Mouse (Mus musculus): ENCODE measurements around the gene Ms4a13. TPM values are rescaled to one million over a fixed set of nuclear protein-coding genes. Genes with fewer than 3 reads are reported as not detected.
"Not testable (repeated sequence)": the region's sequence is repeated elsewhere in the genome, so short reads cannot be mapped to it uniquely, and the experiment has no call there.

The Ms4a13 gene
- not detected in 2 replicates for polyA plus RNA-seq (2015; fragmentation: Nextera tagmentation; extraction: Ambion mirVana)

GRCm38 (mm10) chr19:11196546-11196945 lies at the start of gene Ms4a13:
Ms4a13 (minus strand) TSS chr19:11196737.
- Histone ChIP-seq H3K27me3 (no peaks in the 10 kb centered on the region), H3K36me3 (no peaks in the 10 kb centered on the region), H3K4me1 (replicated peaks) (no peaks in the 10 kb centered on the region), H3K4me2 (replicated peaks) (no peak within 1 kb of the TSS), H3K27ac (no peak within 1 kb of the TSS), H3K4me3 (replicated peaks) (no peak within 1 kb of the TSS), H3K9ac (replicated peaks) (no peak within 1 kb of the TSS), H3K9me3 (no peaks in the 10 kb centered on the region)
- WGBS = 62% methylated on average over 12 of the region's 12 CpGs
- no peak for ATAC-seq

GRCm38 (mm10) chr19:11244230-11244629 lies 47.7 kb upstream of the Ms4a13 start:
- no peak for ATAC-seq
- H3K27me3 ChIP-seq = no peaks in the 10 kb centered on the region
- no peaks in the 10 kb centered on the region for H3K36me3 ChIP-seq
- H3K27ac ChIP-seq = no peak overlapping the region
- H3K4me3 ChIP-seq (replicated peaks) = no peak overlapping the region
- H3K9ac ChIP-seq (replicated peaks) = no peak overlapping the region
- no peaks in the 10 kb centered on the region for H3K9me3 ChIP-seq
- H3K4me2 ChIP-seq (replicated peaks) = no peak overlapping the region
- H3K4me1 ChIP-seq (replicated peaks) = no peaks in the 10 kb centered on the region

- no peak overlapping the region for H3K9ac ChIP-seq (replicated peaks)
- no peaks in the 10 kb centered on the region for H3K36me3 ChIP-seq
- no peak overlapping the region for H3K4me2 ChIP-seq (replicated peaks)
- no peak overlapping the region for H3K4me3 ChIP-seq (replicated peaks)
- H3K27me3 ChIP-seq = no peaks in the 10 kb centered on the region
- H3K9me3 ChIP-seq = no peaks in the 10 kb centered on the region
- peak; percentile 37; the same call in 1 of the 2 replicates for ATAC-seq
- H3K27ac ChIP-seq = no peak overlapping the region
- no peaks in the 10 kb centered on the region for H3K4me1 ChIP-seq (replicated peaks)
- 53% methylated on average over 5 of the region's 5 CpGs for WGBS
These were observed 46.0 kb upstream of the Ms4a13 start for GRCm38 (mm10) chr19:11242560-11242959.

- no peak overlapping the region for H3K4me2 ChIP-seq (replicated peaks)
- H3K36me3 ChIP-seq = no peaks in the 10 kb centered on the region
- no peak overlapping the region for H3K27ac ChIP-seq
- no peaks in the 10 kb centered on the region for H3K9me3 ChIP-seq
- no peaks in the 10 kb centered on the region for H3K27me3 ChIP-seq
- no peak overlapping the region for H3K4me3 ChIP-seq (replicated peaks)
- ATAC-seq = no peak
- no peaks in the 10 kb centered on the region for H3K4me1 ChIP-seq (replicated peaks)
- no peak overlapping the region for H3K9ac ChIP-seq (replicated peaks)
These were observed 39.3 kb upstream of the Ms4a13 start for GRCm38 (mm10) chr19:11235820-11236219.

- Histone ChIP-seq H3K27me3 (no peaks in the 10 kb centered on the region), H3K4me2 (replicated peaks) (no peak overlapping the region), H3K4me3 (replicated peaks) (no peak overlapping the region), H3K9ac (replicated peaks) (no peak overlapping the region), H3K27ac (no peak overlapping the region), H3K4me1 (replicated peaks) (no peaks in the 10 kb centered on the region), H3K9me3 (no peaks in the 10 kb centered on the region), H3K36me3 (no peaks in the 10 kb centered on the region)
- no peak for ATAC-seq
- WGBS = 71% methylated on average over 5 of the region's 5 CpGs
These were observed 38.6 kb upstream of the Ms4a13 start for GRCm38 (mm10) chr19:11234921-11235735.

GRCm38 (mm10) chr19:11234244-11234643 lies 37.7 kb upstream of the Ms4a13 start:
- Histone ChIP-seq H3K36me3 (no peaks in the 10 kb centered on the region), H3K9ac (replicated peaks) (no peak overlapping the region), H3K4me3 (replicated peaks) (no peak overlapping the region), H3K9me3 (no peaks in the 10 kb centered on the region), H3K4me1 (replicated peaks) (no peaks in the 10 kb centered on the region), H3K4me2 (replicated peaks) (no peak overlapping the region), H3K27ac (no peak overlapping the region), H3K27me3 (no peaks in the 10 kb centered on the region)
- 83% methylated on average over 5 of the region's 5 CpGs for WGBS
- no peak for ATAC-seq

GRCm38 (mm10) chr19:11232348-11232747 lies 35.8 kb upstream of the Ms4a13 start, which contains the start of gene Ms4a12:
Ms4a12 (minus strand) TSS chr19:11232448.
- Histone ChIP-seq H3K9me3 (no peaks in the 10 kb centered on the region), H3K36me3 (no peaks in the 10 kb centered on the region), H3K4me2 (replicated peaks) (no peak within 1 kb of the TSS), H3K4me1 (replicated peaks) (no peaks in the 10 kb centered on the region), H3K4me3 (replicated peaks) (no peak within 1 kb of the TSS), H3K27me3 (no peaks in the 10 kb centered on the region), H3K27ac (no peak within 1 kb of the TSS), H3K9ac (replicated peaks) (no peak within 1 kb of the TSS)
- 78% methylated on average over 5 of the region's 5 CpGs for WGBS
- ATAC-seq = no peak

GRCm38 (mm10) chr19:11192552-11192951 lies 4.0 kb downstream of the Ms4a13 start:
- Histone ChIP-seq H3K36me3 (no peaks in the 10 kb centered on the region), H3K27ac (no peak overlapping the region), H3K4me2 (replicated peaks) (no peak overlapping the region), H3K9ac (replicated peaks) (no peak overlapping the region), H3K4me1 (replicated peaks) (no peaks in the 10 kb centered on the region), H3K27me3 (no peaks in the 10 kb centered on the region), H3K4me3 (replicated peaks) (no peak overlapping the region), H3K9me3 (no peaks in the 10 kb centered on the region)
- WGBS = 56% methylated on average over 1 of the region's 1 CpGs
- ATAC-seq = no peak

- Histone ChIP-seq H3K4me2 (replicated peaks) (no peak overlapping the region), H3K27ac (no peak overlapping the region), H3K4me1 (replicated peaks) (no peaks in the 10 kb centered on the region), H3K27me3 (no peaks in the 10 kb centered on the region), H3K9ac (replicated peaks) (no peak overlapping the region), H3K36me3 (no peaks in the 10 kb centered on the region), H3K4me3 (replicated peaks) (no peak overlapping the region), H3K9me3 (no peaks in the 10 kb centered on the region)
- WGBS = 20% methylated on average over 5 of the region's 5 CpGs
- ATAC-seq = no peak
These were observed 12.4 kb downstream of the Ms4a13 start for GRCm38 (mm10) chr19:11184121-11184520.

GRCm38 (mm10) chr19:11177464-11177863 lies 19.1 kb downstream of the Ms4a13 start:
- H3K4me1 ChIP-seq (replicated peaks) = no peaks in the 10 kb centered on the region
- no peak overlapping the region for H3K4me3 ChIP-seq (replicated peaks)
- no peak for ATAC-seq
- H3K9ac ChIP-seq (replicated peaks) = no peak overlapping the region
- no peak overlapping the region for H3K27ac ChIP-seq
- H3K27me3 ChIP-seq = no peaks in the 10 kb centered on the region
- no peaks in the 10 kb centered on the region for H3K9me3 ChIP-seq
- H3K36me3 ChIP-seq = no peaks in the 10 kb centered on the region
- 52% methylated on average over 2 of the region's 2 CpGs for WGBS
- H3K4me2 ChIP-seq (replicated peaks) = no peak overlapping the region

- Histone ChIP-seq H3K27me3 (no peaks in the 10 kb centered on the region), H3K9ac (replicated peaks) (no peak within 1 kb of the TSS), H3K4me1 (replicated peaks) (no peaks in the 10 kb centered on the region), H3K9me3 (no peaks in the 10 kb centered on the region), H3K36me3 (no peaks in the 10 kb centered on the region), H3K4me3 (replicated peaks) (no peak within 1 kb of the TSS), H3K4me2 (replicated peaks) (no peak within 1 kb of the TSS), H3K27ac (no peak within 1 kb of the TSS)
- whole genome bisulfite sequencing = 34% methylated on average over 10 of the region's 10 CpGs
- ATAC-seq = no peak
These were observed 31.4 kb downstream of the Ms4a13 start, which contains the start of gene 1700025F22Rik for GRCm38 (mm10) chr19:11165172-11165571. 1700025F22Rik (minus strand) TSS chr19:11165320.

- not testable (repeated sequence) for H3K4me2 ChIP-seq (replicated peaks); H3K9me3 ChIP-seq; ATAC-seq; H3K4me1 ChIP-seq (replicated peaks); H3K27ac ChIP-seq; H3K4me3 ChIP-seq (replicated peaks); H3K36me3 ChIP-seq; H3K9ac ChIP-seq (replicated peaks); H3K27me3 ChIP-seq
- 91% methylated on average over 6 of the region's 6 CpGs for WGBS
These were observed 38.6 kb downstream of the Ms4a13 start for GRCm38 (mm10) chr19:11157890-11158289.

GRCm38 (mm10) chr19:11135336-11135735 lies 61.2 kb downstream of the Ms4a13 start:
- no peak for ATAC-seq
- H3K27ac ChIP-seq = no peak overlapping the region
- H3K4me3 ChIP-seq (replicated peaks) = no peak overlapping the region
- WGBS = 75% methylated on average over 4 of the region's 4 CpGs
- H3K27me3 ChIP-seq = no peaks in the 10 kb centered on the region
- H3K9ac ChIP-seq (replicated peaks) = no peak overlapping the region
- no peak overlapping the region for H3K4me2 ChIP-seq (replicated peaks)
- H3K9me3 ChIP-seq = no peaks in the 10 kb centered on the region
- H3K4me1 ChIP-seq (replicated peaks) = no peaks in the 10 kb centered on the region
- H3K36me3 ChIP-seq = no peaks in the 10 kb centered on the region

Data from midbrain, embryonic 13.5 days (tissue).